Mouse (Mus musculus) cortical plate, adult 2 months (tissue): ENCODE measurements around the gene Zmat5.

ENCODE experiments used
- CTCF ChIP-seq: fragments of 200-500 bp; IDR thresholded peaks from 2 replicates; pipeline ENCODE4 v1.5.1; 2011; ENCODE audit warnings: mild to moderate bottlenecking, control low read depth, low read length; ENCODE audit not compliant: insufficient read depth; ENCODE audit errors: extremely low read depth
- POLR2A ChIP-seq: fragments of 200-500 bp; IDR thresholded peaks from 2 replicates; pipeline ENCODE4 v1.6.1; 2011; ENCODE audit warnings: mild to moderate bottlenecking, low read length, control low read depth; ENCODE audit not compliant: insufficient read depth; ENCODE audit errors: extremely low read depth

GRCm38 (mm10) chr11:4730913-4731312 is 26.4 kb downstream of the Zmat5 start:
- TF ChIP-seq CTCF (no peak), POLR2A (no peak)
